Mouse (Mus musculus): ENCODE data around the gene Carnmt1.

DNA sequence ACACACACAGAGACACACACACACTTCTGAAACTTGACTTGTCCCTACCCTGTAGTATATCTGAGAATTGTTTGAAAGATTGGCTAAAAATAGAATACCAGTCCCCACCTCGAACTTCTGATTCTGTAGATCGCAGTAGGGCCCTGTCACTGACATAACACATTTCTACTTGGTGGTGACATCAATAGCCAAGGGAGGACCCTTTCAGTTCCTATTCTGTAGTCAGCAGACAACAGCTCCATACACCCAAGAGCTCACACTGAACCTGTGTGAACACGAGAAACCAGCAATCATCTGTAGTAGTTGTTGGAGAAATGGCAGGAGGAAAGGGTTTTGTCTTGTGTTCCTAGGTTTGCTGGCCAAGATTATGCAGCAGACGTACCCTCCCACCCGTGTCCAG lies 15.6 kb upstream of the Carnmt1 start:
- no peak for TF ChIP-seq CTCF (IDR thresholded peaks at IDR 0.05; ENCODE audit: borderline replicate concordance, insufficient read depth, low read depth, low read length)
- no peak for TF ChIP-seq POLR2A (IDR thresholded peaks at IDR 0.05; ENCODE audit: borderline replicate concordance, insufficient read depth, low read length)

Data from cerebellum, adult 2 months (tissue).